Mouse (Mus musculus) embryo, embryonic 11 days (tissue): ENCODE results near the gene Evi5l.
"Not testable (repeated sequence)": the region's sequence is repeated elsewhere in the genome, so short reads cannot be mapped to it uniquely, and the experiment has no call there.

Experiments used
- DNase-seq: peaks from one replicate; pipeline ENCODE4 v3.0.0-alpha.2; 2015

Gene Evi5l

DNA sequence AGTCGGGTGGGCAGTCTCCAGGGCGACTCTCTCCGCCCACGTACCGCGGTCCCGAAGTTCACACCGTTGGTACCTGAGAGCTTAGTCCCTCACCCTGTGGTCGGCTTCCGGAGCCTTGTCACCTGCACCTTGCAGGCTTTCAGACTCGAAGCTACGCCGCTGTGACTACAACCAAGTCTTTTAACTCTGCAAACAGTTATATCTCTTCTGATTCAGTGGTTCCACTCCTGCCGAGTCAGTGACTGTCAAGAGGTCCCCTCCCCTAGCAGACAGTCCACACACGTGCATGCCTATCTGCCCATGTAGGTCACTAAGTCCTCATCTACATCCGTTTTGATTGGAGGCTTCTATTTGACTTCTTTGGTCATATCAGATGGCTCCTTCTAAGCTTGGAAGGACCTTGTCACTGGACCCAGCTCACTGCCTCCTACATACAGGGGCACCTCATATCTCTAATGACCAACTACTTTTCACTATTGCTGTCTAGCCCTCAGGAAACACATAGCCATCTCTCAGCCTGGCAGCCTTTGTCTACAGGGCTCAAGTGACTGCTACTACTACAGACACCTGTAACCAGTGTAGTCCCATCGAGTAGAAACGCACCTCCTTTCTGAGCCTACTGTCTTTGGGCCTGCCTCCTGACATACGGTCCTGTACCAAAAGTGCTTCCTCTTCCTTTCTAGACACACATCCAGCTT, 73.0 kb downstream of the Evi5l start:
- no peak for DNase-seq

DNA sequence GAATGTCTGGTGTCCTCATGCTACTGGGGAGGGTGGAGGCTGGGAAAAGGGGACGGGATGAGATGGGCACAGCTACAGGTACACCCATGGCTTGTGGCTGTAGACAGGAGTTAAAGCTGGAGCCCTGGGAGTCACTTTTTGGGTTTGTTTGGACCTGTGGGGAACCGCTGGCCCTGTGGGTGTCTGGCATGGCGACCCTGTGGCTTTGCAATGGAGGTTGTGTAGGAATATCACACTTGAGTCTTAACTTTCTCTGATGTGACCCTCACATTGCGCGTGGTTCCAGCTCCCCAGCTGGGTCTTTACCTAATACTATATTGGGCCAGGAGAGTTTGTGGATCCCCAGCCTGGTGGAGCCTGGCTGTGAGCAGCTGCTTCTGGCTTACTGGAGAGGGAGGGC, 78.7 kb downstream of the Evi5l start:
- no peak for DNase-seq

DNA sequence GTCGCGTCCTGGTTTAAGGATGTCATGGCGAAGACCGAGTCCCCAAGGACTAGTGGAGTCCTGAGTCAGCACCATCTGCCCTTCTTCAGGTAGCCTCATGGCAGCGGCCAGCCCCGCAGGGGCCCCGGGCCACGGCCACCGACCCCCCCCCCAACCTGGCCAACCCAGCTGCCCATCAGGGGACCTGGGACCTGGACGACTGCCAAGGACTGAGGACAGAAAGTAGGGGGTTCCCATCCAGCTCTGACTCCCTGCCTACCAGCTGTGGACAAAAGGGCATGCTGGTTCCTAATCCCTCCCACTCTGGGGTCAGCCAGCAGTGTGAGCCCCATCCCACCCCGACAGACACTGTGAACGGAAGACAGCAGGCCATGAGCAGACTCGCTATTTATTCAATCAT, 79.4 kb downstream of the Evi5l start:
- DNase-seq = no peak

DNA sequence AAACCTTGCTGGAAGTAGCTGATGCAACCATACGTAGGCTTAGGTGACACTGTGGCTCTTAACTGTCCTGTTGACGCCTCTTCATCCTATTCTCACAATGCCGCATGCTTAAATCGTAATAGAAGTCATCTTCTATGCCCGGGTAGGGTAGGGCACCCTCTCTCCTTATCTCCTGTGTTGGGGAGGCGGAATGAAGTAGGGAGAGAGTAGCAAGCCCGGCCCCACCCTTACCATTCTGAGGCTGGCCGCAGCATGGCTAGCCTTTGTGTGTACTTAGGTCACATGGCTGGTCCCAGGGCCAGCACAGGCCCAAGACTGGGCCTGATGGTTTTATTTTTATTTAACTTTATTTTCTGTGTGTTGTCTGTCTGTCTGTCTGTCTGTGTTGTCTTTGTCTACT, 80.9 kb downstream of the Evi5l start:
- DNase-seq = no peak

DNA sequence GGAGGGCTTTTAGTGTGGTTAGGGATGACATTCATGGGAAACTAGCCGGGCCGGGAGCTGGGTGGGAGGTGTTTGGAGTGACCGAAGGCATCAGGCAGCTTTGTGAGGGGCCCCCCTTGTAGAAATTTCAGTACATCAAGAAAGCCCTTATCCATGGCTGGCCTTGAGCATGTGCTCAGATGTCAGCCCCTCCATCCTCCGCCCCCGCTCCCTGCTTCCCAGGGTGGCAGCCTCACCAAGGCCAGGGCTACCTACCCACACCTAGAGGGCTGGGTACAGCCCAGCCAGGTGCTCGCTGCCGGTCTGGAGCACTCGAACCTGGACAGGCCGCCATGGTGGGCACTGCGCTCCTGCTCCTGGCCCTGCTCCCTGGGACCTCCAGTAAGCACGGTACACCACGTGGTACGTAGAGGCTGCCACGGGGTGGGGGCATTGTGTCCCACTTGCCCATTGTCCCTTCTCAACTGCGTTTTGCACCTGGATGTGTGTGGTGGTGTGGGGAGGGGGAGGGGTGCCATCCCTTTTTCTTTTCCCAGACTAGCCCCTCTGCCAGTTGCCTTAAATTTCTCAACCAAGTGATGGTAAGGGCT, 81.7 kb downstream of the Evi5l start, which contains the start of gene Tgfbr3l:
Tgfbr3l (plus strand) TSS at position 264 of the 590 bp plus-strand sequence.
- no peak for DNase-seq

DNA sequence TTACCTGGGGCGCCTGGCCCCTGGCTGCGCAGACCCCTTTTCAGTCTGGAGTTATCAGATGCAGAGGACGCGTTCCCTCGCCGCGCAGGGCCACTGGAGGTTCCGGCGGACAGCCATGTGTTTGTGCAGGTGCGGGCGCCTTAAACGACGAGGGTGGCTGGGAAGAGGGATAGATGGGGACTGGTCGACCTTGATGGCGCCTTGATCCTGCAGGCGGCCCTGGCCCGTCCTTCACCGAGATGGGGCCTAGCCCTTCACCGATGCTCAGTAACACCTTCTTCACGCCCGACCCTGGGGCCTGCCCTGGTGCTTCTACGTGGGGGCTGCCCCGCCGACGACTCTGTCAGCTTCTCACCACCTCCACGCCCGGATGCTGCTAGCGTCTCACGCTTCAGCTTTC, 82.8 kb downstream of the Evi5l start:
- DNase-seq = peak; percentile 66

DNA sequence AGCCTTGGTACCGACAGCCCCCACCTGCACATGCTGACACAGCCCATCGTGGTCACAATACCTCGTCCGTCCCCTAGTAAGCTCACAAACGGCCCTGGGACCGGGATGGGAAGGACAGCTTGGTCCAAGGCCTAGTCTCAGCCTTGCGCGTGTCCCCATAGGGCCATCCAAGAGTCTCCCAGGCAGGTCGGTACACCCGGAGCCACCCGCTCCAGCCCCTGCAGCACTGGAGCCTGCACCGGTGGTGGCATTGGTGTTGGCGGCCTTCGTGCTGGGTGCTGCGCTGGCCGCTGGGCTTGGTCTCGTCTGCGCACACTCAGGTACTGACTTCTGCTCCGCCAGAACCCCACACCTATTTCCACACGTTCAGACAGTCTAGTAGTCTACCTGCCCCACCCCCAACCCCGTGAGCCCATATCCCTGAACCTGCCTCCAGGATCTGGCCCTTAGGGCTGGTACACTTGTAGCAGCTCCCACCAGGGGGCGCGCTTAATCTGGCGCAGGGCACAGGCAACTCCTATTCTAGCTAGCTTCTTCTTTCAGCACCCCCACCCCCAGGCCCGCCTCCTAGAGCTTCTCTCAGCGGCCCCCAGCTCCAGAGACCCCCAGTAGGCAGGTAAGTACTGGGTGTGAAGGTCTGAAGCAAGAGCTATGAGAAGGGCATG, 84.1 kb downstream of the Evi5l start:
- peak; percentile 87 for DNase-seq

DNA sequence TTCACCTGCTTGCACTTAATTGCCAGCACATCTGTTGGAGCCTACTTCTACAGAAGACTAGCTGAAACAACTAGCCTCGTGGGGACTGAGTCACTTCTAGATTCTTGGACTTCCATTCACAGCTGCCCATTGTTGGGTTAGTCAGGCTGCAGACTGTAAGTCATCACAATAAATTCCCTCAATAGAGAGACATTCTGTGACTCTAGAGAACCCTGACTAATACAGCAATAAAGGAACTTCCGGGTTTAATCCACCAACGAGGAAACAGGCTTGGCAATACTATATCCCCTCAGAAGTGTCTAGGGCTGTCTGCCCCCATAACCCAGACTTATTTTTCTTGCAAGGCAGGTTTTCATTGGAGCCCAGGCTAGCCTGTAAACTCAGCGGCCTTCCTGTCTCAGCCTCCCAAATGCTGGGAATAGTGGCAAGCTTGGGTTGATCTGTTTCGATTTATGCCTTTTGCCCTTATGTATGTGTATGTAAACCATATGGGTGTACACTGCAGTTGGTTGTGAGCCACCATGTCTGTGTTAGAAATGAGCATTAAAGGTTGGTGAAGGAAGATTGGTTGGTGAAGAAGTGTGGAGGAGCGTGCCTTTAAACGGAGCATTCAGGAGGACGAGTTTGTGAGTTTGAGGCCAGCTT, 85.9 kb downstream of the Evi5l start:
- no peak for DNase-seq

DNA sequence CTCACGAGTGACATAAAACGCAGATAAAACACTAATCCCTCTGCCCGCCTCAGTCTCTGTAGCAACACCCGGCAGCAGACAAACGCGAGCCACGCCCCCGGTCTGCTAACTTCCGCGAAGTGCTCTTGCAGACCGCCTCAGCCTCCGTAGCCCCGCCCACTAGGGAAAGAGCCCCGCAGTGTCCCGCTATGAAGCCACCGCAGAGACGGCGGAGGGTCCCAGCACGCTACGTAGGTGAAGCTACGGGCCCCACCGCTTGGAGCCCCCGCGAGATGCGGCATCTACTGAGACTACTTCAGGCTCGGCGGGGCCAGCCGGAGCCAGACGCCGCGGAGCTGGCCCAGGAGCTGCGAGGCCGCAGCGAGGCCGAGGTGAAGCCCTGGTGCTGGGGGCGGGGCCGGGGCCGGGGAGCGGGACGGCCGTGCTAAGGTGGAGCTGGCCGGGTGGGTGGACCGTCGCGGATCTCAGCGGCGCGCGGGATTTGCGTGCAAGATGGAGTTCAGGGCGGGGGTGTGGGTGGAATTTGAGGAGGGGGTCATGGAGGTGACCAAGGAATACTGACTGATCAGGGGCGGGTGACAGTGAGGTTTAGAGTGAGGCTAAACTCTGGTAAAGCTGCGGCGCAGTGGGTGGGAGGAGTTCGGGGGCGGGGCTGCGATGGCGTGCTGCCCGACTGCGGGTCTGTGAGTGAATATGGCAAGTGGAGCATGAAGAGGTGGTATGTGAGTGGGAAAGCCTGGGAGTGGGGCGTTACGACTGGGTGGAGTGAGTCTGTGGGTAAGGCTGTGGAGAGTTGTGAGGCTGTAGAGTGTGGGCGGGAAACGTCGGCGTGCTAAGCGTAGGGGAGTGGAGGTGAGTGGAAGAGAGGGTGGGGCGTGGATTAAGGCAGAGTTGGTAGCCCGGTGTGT, 86.8 kb downstream of the Evi5l start, which contains the start of gene Snapc2:
Snapc2 (plus strand) TSS at position 147 of the 908 bp plus-strand sequence.
- DNase-seq = peak; percentile 98

DNA sequence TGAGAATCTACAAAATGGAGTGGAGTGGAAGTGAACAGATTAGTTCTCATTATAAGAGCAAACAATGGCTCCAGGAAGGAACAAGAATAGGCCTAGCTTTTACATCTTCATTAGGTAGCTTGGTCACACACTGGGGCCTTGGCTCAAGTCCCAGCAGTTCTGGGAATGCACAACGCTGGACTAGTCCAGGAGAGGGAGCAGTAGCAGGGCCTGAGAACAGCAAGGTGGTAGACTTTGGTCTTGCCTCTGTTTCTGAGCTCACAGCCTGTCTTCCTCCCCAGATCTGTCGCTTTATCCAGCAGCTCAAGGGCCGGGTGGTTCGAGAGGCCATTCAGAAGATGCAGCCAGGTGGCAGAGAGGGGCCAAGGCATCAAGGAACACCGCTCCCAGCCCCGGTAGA, 87.6 kb downstream of the Evi5l start:
- DNase-seq = no peak

DNA sequence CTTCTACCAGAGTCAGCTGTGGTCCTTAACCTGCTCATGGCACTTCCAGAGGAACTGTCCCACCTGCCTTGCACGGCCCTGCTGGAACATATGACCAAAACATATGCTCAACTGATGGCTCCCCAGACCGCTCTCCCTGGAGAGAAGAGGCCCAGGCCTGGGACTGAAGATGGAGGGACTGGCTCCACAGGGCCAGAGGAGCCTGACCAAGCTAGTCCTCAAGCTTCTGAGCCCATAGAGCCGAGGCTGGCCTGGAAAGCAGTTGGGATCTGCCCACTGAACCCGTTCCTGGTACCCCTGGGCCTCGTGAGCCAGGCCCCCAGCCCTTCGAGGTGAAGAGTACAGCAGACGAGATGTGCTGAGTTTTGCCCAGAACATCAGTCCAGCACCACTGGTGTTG, 89.1 kb downstream of the Evi5l start:
- DNase-seq = not testable (repeated sequence)

DNA sequence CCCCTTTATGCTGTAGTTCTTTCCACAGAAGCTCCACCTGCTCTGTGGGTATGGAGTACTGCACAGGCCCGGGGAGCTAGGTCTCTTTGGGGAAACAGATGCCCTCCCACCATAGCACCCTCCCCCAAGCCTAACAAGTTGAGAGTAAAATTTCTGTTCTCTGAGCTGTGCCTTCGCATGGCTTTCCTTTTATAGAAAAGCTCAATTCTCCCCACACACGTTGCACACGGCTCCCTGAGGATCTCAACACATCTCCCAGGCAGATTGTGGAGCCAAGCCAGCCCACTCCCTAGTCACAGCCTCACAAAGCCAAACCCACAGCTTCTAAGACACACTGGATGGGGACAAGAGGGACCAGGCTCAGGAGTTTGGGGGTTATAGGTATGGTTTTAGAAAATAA, 90.5 kb downstream of the Evi5l start:
- DNase-seq = no peak

DNA sequence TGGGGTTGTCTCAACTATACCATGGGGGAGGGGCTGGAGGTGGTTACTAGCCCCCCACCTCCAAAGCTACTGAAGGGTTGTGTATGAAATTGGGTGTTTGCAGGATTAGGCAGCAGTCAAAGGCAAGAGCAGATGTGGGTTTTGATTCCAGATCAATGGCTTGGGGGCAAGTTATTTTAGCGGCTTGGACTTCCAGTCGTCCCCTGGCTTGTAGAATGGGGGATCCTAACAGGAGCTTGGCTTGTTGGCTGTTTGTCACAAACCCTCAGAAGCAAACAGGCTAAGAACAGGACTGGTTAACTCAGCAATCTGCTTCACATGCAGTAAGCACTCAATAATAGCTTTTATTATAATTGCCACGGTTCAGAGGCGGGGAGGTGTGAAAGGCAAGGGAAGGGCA, 91.0 kb downstream of the Evi5l start:
- DNase-seq = no peak

DNA sequence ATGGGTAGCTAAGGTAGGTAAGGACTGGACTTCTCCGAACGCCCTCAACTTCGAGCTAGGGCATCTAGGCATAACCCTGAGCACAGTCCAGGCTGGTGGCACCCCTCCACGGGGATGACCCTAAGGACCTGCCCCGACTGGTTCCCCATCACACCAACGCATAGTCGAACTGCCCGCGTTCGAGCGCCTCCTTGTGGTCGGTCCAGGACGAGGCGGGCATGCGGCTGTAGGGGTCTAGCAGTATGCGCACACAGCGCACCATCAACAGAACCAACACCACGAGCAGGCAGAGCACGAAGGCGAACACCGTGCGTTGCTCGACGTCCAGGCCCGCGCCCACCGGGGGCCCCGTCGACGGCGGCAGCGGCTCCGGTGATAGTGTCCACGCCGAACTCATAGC, 91.9 kb downstream of the Evi5l start:
- peak; percentile 87 for DNase-seq

DNA sequence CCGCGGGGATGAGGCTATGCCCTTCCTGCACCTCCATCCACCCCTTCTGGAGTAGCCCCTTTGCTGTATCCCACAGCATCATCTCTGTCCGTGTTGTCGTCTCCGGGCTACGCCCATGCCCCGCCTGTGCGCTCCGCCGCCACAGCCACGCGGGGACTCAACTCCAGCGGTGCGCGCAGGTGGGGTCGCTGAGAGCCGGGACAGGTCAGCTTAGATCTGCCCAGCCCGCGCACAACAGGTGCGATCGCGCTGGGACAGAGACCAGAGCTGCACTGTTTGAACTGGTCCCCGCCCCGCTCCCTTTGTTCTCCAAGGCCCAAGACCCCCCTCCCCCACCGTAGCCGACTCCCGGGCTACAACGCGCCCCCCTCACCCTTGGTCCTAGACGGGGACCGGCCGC, 92.3 kb downstream of the Evi5l start:
- DNase-seq = peak; percentile 86

DNA sequence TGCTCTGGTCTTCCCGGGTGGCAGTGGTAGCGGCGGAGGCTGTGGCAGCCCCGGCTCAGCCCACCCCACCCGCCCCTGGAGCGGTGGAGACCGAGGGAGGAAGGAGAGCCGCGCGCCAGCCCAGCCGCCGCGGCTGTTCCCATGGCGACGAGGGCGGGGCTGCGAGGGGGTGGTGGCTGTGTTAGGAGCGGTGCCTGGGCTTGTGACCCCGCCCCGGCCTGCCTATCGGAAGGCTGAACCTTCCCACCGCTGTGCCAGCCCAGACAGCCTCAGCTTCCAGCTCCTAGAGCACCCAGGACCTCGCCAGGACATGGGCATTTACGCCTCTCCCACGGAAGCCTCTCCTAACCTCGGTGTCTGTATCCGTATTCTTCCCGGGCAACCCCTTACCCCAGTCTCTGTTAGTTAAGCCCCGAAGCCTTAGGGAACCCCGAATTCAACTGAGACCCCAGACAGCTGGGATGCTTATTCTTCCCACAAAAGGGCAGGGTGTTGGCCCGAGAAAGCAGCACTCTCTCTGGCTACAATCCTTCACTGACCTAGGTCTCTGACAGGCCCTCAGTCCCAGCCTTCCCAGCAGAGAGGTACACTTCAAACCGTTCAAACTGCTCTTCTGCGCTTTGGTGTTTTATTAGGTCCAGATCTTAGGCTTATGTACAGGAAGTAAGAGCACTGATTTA, 92.9 kb downstream of the Evi5l start, which contains the start of gene Ctxn1:
Ctxn1 (minus strand) TSS at position 150 of the 680 bp plus-strand sequence.
- peak; percentile 96 for DNase-seq

DNA sequence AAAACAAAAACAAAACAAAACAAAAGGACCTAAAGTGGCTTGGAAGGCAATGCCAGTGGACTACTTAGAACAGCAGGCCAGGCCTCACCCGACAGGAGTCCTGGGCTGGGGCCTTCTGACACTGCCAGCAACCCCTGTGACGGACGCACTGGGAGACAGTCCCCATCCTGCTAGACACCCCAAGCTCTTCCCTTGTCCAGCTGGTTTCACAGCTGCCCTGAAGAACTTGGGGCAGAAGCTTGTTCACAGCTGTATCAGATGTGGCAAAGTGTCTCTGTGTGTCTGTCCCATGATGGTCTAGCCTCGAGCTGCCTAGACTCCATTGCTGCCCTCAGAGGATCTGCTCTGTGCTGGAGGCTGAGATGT, 93.4 kb downstream of the Evi5l start:
- no peak for DNase-seq
